Mouse (Mus musculus) liver, postnatal 0 days (tissue): ENCODE data around the gene Kpna4.

Experiments
- CTCF ChIP-seq: sonication (generic); IDR thresholded peaks from 2 replicates; pipeline ENCODE4 v1.5.1; 2016; ENCODE audit warnings: antibody characterized with exemption, low read depth
- EP300 ChIP-seq: IDR thresholded peaks from 2 replicates; pipeline ENCODE4 v1.6.1; 2016; ENCODE audit warnings: antibody characterized with exemption, low read depth, mild to moderate bottlenecking

DNA sequence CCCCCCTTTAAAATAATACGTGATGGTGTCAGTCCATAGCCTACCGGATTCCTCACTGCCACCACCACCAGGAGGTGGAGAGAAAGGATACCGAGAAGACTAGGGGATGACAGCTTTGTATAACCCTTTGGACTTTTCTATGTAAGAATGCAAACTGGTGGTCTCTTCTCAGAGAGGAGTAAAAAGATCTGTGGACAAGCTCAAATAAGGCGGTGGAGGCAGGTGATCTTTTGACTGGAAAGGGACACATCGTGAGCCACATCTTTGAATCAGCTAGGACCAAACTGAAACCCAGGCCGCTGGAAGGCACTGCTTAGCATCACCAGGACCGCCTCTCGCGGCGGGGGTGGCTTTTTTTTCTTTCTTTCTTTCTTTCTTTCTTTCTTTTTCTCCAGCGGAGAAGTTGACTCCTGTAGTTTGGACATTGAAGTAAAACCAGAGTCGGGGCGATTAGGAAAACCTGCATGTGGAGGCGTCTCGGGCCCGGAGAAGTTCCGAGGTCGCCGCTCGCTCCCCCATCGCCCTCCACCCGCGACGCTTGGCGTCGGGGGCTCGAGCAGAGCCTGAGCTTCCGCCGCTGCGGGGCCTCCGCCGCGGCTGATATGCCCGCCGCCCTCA lies 913 bp downstream of the Kpna4 start:
- TF ChIP-seq CTCF (peak; percentile 58), EP300 (no peak)
